In genomic region chrX:99198532-99198931, GRCm38 (mm10) we compare ENCODE assay signal across 8 mouse cellular contexts.
DNase-seq lines count a peak whose midpoint lies in the region; ATAC-seq lines count a peak whose summit lies in the region.

No protein-coding gene starts in this region.

- H3K9ac ChIP-seq in embryonic facial prominence, embryonic 13.5 days = peak overlapping the region; percentile 57; the same call in 1 of the 2 replicates
- H3K9ac ChIP-seq in hindbrain, embryonic 16.5 days (ENCODE audit: low read depth, low read length) = peak overlapping the region; percentile 47
- H3K9ac ChIP-seq in midbrain, embryonic 16.5 days (ENCODE audit: low read depth, low read length) = peak overlapping the region; percentile 46; the same call in 1 of the 2 replicates

- H3K4me2 ChIP-seq in embryonic facial prominence, embryonic 13.5 days = peak overlapping the region; percentile 54
- H3K4me2 ChIP-seq in hindbrain, embryonic 16.5 days (ENCODE audit: low read length) = peak overlapping the region; percentile 55
- H3K4me2 ChIP-seq in midbrain, embryonic 16.5 days (ENCODE audit: low read length) = peak overlapping the region; percentile 45

- no peaks in the 10 kb centered on the region for H3K36me3 ChIP-seq in embryonic facial prominence, embryonic 13.5 days
- H3K36me3 ChIP-seq in hindbrain, embryonic 16.5 days (ENCODE audit: control insufficient read depth, insufficient read depth, low read length) = no peaks in the 10 kb centered on the region
- no peaks in the 10 kb centered on the region for H3K36me3 ChIP-seq in midbrain, embryonic 16.5 days (ENCODE audit: control insufficient read depth, insufficient read depth, low read length)

- 34% methylated on average over 7 of the region's 9 CpGs for WGBS in embryonic facial prominence, embryonic 13.5 days
- WGBS in hindbrain, embryonic 16.5 days = 37% methylated on average over 5 of the region's 9 CpGs
- 37% methylated on average over 7 of the region's 9 CpGs for WGBS in midbrain, embryonic 16.5 days

- H3K9me3 ChIP-seq in embryonic facial prominence, embryonic 13.5 days = no peaks in the 10 kb centered on the region
- H3K9me3 ChIP-seq in hindbrain, embryonic 16.5 days (ENCODE audit: control insufficient read depth, low read length) = no peaks in the 10 kb centered on the region
- no peaks in the 10 kb centered on the region for H3K9me3 ChIP-seq in midbrain, embryonic 16.5 days (replicated peaks; ENCODE audit: control insufficient read depth, low read length, poor library complexity, severe bottlenecking)

- intact Hi-C loops in left cerebral cortex, postnatal 25 days (cut with DNase I) = loop anchor here (5.0 kb wide), 1 partner anchor 61 kb away; the partner anchor contains the start of gene Efnb1

- peaks cover 29% of the 10 kb centered on the region for H3K4me1 ChIP-seq in embryonic facial prominence, embryonic 13.5 days
- H3K4me1 ChIP-seq in hindbrain, embryonic 16.5 days (ENCODE audit: control insufficient read depth, insufficient read depth, low read depth, low read length) = peaks cover 6% of the 10 kb centered on the region
- no peaks in the 10 kb centered on the region; the same call in none of the 2 replicates for H3K4me1 ChIP-seq in midbrain, embryonic 16.5 days (ENCODE audit: control insufficient read depth, insufficient read depth, low read length)

- peak overlapping the region; percentile 25 for H3K4me3 ChIP-seq in embryonic facial prominence, embryonic 13.5 days
- H3K4me3 ChIP-seq in hindbrain, embryonic 16.5 days (ENCODE audit: low read length) = peak overlapping the region; percentile 20; the same call in 1 of the 2 replicates
- 0 out of 2 replicates have a peak overlapping the region, but pooled peaks have one; percentile 19 for H3K4me3 ChIP-seq in midbrain, embryonic 16.5 days (ENCODE audit: low read depth, low read length)

- 0 out of 2 replicates have a peak, but pooled peaks have one; percentile 32 for ATAC-seq in embryonic facial prominence, embryonic 13.5 days (ENCODE audit: insufficient number of reproducible peaks, insufficient read depth, low FRiP score, low TSS enrichment, low read depth)
- ATAC-seq in hindbrain, embryonic 16.5 days = peak; percentile 58
- ATAC-seq in midbrain, embryonic 16.5 days = peak; percentile 78
- ATAC-seq in monocyte, adult 5-6 weeks (replicated peaks; ENCODE audit: insufficient number of reproducible peaks, low FRiP score, low TSS enrichment, poor library complexity, severe bottlenecking) = no peak

- DNase-seq in kidney, postnatal 10 days = peak; percentile 12
- no peak for DNase-seq in kidney, adult 18-20 months
- no peak for DNase-seq in left cerebral cortex, postnatal 25 days (ENCODE audit: low spot score in 2 of 2)
- no peak for DNase-seq in right cerebral cortex, postnatal 25 days

- H3K27me3 ChIP-seq in embryonic facial prominence, embryonic 13.5 days = peaks cover 62% of the 10 kb centered on the region
- H3K27me3 ChIP-seq in hindbrain, embryonic 16.5 days (replicated peaks; ENCODE audit: control insufficient read depth, insufficient read depth, low read length) = peaks cover 5% of the 10 kb centered on the region; the same call in 1 of the 2 replicates
- peaks cover 3% of the 10 kb centered on the region for H3K27me3 ChIP-seq in midbrain, embryonic 16.5 days (ENCODE audit: control insufficient read depth, insufficient read depth, low read depth, low read length)

- H3K27ac ChIP-seq in embryonic facial prominence, embryonic 13.5 days = peak overlapping the region; percentile 78
- H3K27ac ChIP-seq in hindbrain, embryonic 16.5 days (ENCODE audit: low read depth, low read length) = peak overlapping the region; percentile 72
- peak overlapping the region; percentile 76 for H3K27ac ChIP-seq in midbrain, embryonic 16.5 days (ENCODE audit: low read length)
